12 mouse cellular contexts compared by ENCODE assay signal in genomic region chr12:119164672-119165071, GRCm38 (mm10).
DNase-seq lines count a peak whose midpoint lies in the region; ATAC-seq and TF ChIP-seq lines count a peak whose summit lies in the region.
"Had no signal": no experiment of that assay in that cellular context is flagged by ENCODE, and none has a peak within 500 bp of the region (broad histone marks: within the 10 kb centered on the region; RNA-seq: fewer than 3 reads in every experiment).

No protein-coding gene starts in this region.

- TF ChIP-seq CTCF in layer of hippocampus, adult 2 months (conservative IDR thresholded peaks at IDR 0.05), result no peak
- TF ChIP-seq CTCF in small intestine, adult 2 months (IDR thresholded peaks at IDR 0.05; ENCODE audit: extremely low read depth, insufficient read length, insufficient replicate concordance, low read depth, low read length), result no peak

- WGBS in small intestine, adult 2 months, result 46% methylated on average over 1 of the region's 1 CpGs

- H3K27ac ChIP-seq in layer of hippocampus, adult 2 months, result peak overlapping the region; percentile 47
- H3K27ac ChIP-seq in small intestine, adult 2 months (ENCODE audit: insufficient read depth, low read depth, low read length), result peak overlapping the region; percentile 40; the same call in 1 of the 2 replicates
- H3K27ac ChIP-seq: embryonic facial prominence, embryonic 12.5 days; kidney, embryonic 15.5 days; macrophage had no signal

- peak; percentile 91 to 93 for DNase-seq in cerebellum, postnatal 10 days
- no peak for DNase-seq in cerebellum, postnatal 25 days
- DNase-seq in layer of hippocampus, adult 2 months (ENCODE audit: low spot score in 2 of 2), result no peak
- no peak for DNase-seq in layer of hippocampus, adult 9-11 months
- peak; percentile 41 to 45 for DNase-seq in right cerebral cortex, postnatal 10 days (ENCODE audit: low spot score in 2 of 2)
- DNase-seq in right cerebral cortex, adult 2 months (ENCODE audit: low spot score in 2 of 2), result no peak
- DNase-seq: thymus, postnatal 4 days had no signal

- TF ChIP-seq POLR2A in small intestine, adult 2 months (IDR thresholded peaks at IDR 0.05; ENCODE audit: low read depth, low read length), result no peak

- H3K36me3 ChIP-seq in small intestine, adult 2 months (ENCODE audit: control insufficient read depth, insufficient read depth, low read length), result no peaks in the 10 kb centered on the region
- H3K36me3 ChIP-seq: kidney, embryonic 15.5 days had no signal

- no peaks in the 10 kb centered on the region for H3K27me3 ChIP-seq in small intestine, adult 2 months (ENCODE audit: control insufficient read depth, insufficient read depth, low read length)
- H3K27me3 ChIP-seq: embryonic facial prominence, embryonic 12.5 days; kidney, embryonic 15.5 days had no signal

- H3K4me1 ChIP-seq in small intestine, adult 2 months (ENCODE audit: control insufficient read depth, insufficient read depth, insufficient read length, low read length), result peaks cover 2% of the 10 kb centered on the region; the same call in 1 of the 2 replicates
- H3K4me1 ChIP-seq: embryonic facial prominence, embryonic 12.5 days; kidney, embryonic 15.5 days had no signal

- ATAC-seq in inflammation-experienced regulatory T-cells, adult 6 months, result no peak

- no peak overlapping the region for H3K4me3 ChIP-seq in layer of hippocampus, adult 2 months
- H3K4me3 ChIP-seq in small intestine, adult 2 months (ENCODE audit: low read depth, low read length), result no peak overlapping the region
- H3K4me3 ChIP-seq: embryonic facial prominence, embryonic 12.5 days; kidney, embryonic 15.5 days had no signal

Comparison
In these comparisons a context has a peak if more than half of its experiments do, and no peak if none do; other contexts are left out.
1. DNase-seq: peak in cerebellum, postnatal 10 days (2 of 2) and right cerebral cortex, postnatal 10 days (2 of 2); none in cerebellum, postnatal 25 days (0 of 2), layer of hippocampus, adult 2 months (0 of 2), layer of hippocampus, adult 9-11 months (single experiment) and right cerebral cortex, adult 2 months (0 of 2).